Mouse (Mus musculus) gastrocnemius, adult 18-20 months (tissue): Measurements from ENCODE around the gene Mtx1. TPM values are rescaled to one million over a fixed set of nuclear protein-coding genes. Genes with fewer than 3 reads are reported as not detected.

ENCODE experiments used
- DNase-seq: peaks from one replicate; pipeline ENCODE4 v3.0.0; 2021; ENCODE audit warnings: low spot score
- long read RNA-seq, 2 experiments: library from polyadenylated mRNA; stranded (forward); transcript quantifications; one replicate each; pipeline ENCODE4 v2.0.0; 2021
- total RNA-seq, 2 experiments: library from RNA; stranded (reverse); gene quantifications; 2 replicates each; pipeline ENCODE4 v1.2.3; 2021

The Mtx1 gene
- total RNA-seq, result 10 to 100 TPM; 45.4 to 46.7 TPM
- long read RNA-seq, experiment 1, transcript Mtx1-201 (8 exons, 1,617 nt), result major isoform, 11 of 17 reads
- long read RNA-seq, experiment 1, partial matches to known transcripts, result 4 of 17 reads
- long read RNA-seq, experiment 1, other reads (novel, unspliced or antisense), result 0 of 17 reads
- long read RNA-seq, experiment 2, transcript Mtx1-201 (8 exons, 1,617 nt), result major isoform, 7 of 10 reads
- long read RNA-seq, experiment 2, partial matches to known transcripts, result 1 of 10 reads
- long read RNA-seq, experiment 2, other reads (novel, unspliced or antisense), result 2 of 10 reads

DNA sequence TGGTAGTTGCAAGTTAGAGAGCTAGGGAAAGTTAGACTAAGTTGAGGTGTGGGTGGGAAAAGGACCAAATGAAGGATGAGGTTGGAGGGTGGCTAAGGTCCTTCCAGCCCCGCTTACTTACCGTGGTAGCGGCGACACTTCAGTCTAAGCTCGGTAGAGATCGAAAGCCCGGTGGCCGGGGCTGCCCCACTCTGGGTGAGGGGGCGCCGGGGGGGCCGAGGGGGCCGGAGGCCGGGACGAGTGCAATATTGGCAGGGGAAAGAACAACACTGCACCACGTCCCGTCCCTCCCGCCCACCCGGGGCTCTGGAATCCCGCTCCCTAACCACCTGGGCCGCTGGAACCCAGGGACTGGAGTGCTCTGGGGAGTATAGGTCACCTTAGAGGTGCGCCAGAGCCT is at the start of gene Mtx1:
TSS of gene Mtx1 (minus strand) at position 189 of the 400 bp plus-strand sequence.
- no peak for DNase-seq

DNA sequence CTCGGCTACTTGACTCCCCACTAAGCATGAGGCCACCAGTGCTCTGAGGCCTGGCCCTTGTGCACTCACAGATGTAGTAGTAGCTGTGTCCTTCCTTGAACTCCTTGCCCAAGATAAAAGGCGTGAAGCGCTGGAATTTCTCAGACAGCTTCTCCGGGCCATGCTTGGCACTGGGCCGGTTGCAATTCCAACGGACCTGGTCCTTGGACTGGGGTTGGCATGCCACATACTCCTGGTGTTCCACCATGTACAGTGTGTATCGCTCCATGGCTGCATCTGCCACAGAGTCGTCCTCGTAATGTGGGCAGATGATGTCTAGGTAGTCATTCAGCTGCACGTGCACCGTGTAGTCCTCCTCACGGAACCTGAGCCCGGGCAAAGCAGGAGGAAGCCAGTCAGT is 49.2 kb upstream of the Mtx1 start:
- no peak for DNase-seq

DNA sequence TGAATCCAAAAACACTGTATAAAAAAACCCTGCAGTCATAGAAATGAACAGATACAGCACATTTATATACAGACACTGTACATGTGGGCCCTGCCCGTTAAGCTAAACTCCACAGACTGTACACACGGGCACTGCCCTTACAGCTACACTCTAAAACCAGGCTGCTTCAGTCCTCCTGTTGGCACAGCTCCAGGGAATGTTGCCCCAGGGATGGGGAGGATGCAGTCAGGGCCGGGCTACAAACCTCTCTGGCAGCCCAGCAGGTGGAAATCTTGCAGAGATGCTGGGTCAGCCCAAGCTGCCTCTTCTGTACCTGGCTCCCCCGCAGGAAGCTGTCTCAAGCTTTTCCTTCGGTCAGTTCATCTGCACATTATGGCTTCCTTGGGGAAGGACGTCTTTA is 44.9 kb upstream of the Mtx1 start:
- DNase-seq, result no peak

DNA sequence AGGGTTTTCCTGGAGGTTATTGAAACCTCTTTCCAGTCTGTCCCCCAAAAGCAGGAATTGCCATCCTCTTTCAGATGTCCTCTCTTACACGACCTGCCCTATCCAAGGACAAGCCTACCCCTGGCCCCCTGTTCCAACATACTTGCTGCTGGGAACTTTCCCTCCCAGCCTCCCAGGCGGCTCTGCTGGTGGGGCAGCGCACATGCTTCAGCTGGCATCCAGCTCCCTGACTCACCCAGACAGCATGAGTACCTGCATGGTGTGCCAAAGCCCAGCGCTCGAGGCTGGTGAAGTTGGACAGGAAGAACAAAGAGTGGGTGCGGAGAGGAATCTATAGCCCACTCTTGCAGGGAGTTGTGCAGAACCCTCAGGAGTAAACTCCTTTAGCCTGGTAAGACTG is 44.0 kb upstream of the Mtx1 start:
- DNase-seq, result peak; percentile 49

DNA sequence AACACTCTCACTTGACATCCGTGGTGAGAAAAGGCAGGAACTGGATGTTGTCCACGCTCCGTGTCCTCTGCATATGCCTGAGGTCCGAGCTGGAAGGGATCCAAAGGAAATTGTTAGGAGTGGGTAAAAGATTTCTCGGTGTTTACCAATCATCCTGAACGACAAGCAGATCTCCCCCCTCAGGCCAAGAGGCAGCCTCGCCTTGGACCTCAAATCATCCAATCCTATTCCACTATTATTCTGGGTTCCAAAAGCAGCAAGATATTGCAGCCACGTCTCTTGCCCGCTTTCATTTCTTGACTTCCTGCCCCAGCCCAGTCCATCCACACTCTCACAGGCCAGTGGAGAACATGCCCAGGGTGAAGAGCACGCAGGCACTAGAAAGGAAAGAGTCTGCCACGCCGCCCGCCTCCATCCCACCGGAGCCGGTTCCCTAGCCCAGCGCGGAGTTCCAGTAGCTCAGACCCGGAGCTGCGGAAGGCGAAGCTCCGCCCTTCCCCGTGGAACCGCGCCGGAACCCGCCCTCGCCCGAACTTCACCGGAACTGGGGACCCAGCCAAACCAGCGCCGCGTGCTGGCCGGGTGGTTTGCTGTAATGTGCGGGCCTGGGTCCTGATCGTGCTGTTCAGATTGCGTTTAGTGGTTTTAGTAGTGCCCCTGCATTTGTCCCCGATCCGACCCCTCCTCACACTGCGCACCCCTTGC is 43.3 kb upstream of the Mtx1 start, which contains the start of gene Slc50a1:
TSS of gene Slc50a1 (minus strand) at position 520 of the 705 bp plus-strand sequence.
- DNase-seq, result peak; percentile 90

DNA sequence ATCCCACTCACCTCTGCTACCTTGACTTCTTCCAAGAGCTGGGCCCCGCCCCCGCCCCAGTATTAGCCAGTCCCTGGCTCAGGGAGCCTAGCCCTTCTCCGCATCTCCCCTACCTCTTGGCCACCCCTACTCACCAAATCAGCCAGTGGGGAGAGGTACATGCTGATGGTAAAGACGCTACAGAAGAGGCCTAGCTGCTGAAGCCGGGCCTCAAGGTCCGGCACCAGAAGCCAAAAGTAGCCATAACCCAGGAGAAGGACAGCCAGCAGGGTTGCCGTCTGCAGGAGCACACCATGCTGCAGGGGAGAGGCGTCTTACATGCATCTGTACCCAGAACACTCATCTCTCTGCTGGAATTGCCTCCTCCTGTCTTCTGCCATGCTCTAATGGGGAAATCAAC is 42.0 kb upstream of the Mtx1 start:
- DNase-seq, result no peak

DNA sequence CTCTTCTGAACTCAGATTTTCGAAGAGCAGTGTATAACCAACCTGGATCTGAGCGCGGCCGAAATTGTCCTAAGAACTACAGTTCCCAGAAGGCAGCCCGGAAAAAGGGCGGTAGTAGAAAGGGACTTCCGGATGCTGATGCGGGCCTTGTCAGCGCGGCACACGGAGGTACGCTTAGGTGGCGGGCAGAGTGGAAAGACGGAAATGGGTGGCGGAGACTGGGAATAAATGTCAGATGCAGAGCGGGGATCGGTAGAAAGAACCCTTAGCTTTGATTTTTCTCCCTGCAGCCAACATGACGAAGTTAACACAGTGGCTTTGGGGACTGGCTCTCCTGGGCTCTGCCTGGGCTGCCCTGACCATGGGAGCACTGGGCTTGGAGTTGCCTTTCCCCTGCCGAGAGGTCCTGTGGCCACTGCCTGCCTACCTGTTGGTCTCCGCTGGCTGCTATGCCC is 39.6 kb upstream of the Mtx1 start:
- peak; percentile 78 for DNase-seq

DNA sequence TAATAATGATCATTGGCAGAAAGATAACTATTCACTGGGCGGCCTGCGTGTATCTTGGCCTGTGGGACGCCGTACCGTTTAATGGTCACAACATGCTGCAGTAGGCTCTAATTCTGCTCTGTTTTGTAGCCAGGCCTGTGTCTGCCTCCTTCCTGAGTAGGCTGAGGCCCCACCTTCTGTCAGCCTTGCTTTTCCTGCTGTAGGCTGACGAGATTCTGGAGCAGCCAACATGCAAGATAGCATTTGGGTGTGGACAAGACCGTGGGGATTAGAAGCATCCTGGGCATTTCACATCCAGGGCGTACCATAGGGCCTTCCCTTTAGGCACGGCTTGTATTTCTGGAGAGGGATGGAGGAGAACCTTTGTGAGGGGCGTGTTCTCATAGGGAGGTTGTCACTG is 35.5 kb upstream of the Mtx1 start:
- no peak for DNase-seq

DNA sequence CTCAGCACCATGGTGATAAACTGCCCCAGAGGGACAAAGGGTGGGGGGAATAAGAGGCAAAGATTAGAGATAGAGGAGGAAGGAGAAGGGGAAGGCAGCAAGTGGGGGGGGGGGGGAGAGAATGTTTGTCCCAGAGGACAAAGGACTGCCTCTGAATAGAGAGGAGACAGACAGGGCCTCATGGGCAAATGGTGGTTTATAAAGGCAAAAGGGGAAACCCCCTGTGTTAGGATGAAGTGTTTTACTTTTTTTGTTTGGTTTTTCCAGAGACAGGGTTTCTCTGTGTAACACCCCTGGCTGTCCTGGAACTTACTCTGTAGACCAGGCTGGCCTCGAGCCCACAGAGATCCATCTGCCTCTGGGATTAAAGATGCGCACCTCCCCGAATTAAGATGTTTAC is 33.3 kb upstream of the Mtx1 start:
- no peak for DNase-seq

DNA sequence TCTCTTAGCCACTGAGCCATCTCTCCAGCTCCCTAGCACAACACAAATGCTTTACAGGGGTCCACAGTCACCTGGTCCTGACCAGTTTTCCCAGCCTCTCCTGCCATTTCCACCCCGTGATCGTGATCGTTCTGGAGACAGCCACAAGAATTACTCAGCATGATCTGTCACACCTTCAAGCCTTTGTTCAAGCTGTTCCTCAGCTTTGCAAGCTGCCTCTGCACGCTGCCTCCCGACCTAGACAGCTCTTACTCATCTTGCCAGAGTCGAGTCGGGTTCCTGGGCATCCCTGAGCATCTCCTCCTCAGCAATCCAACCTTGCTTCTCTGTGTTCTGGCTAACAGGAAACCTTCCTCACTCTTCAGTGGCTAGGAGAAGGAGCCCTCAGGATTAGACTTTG is 32.2 kb upstream of the Mtx1 start, which contains the start of gene Dpm3:
TSS of gene Dpm3 (plus strand) at position 283 of the 400 bp plus-strand sequence.
- no peak for DNase-seq

DNA sequence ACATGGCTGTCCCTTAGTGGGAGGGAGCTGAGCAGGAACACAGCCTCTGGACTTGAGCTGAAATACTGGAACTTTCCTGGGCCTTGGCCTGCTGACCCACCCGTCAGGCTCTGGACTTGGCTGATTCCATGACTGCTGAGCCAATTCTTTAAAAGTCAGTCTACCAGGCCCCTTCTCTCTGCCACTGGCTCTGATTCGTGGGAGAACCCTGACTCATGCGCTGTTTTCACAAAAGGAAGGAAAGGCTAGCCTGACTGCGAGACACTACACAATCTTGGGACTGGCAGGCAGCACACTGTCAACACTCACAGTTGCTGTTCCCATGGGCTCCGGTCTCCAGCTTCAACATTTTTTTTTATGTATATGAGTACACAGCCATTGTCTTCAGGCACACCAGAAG is 29.3 kb upstream of the Mtx1 start:
- no peak for DNase-seq

DNA sequence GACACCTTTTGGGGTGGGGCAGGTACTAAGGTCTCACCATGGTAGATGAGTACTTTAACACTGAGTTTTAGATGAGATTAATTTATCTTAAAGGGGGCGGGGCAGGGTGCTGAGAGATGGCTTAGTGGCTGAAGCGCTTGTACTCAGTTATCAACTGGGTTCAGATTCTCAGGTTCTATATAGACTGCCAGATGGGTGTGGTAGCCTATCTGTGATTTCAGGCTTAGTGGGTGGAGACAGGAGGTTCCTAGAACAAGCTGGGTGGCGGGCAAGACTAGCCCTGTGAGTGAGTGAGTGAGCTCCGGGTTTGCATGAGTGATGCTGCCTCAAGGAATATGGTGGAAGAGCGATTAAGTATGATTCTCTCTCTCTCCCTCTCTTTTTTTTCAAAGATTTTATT is 28.1 kb upstream of the Mtx1 start:
- DNase-seq, result no peak

DNA sequence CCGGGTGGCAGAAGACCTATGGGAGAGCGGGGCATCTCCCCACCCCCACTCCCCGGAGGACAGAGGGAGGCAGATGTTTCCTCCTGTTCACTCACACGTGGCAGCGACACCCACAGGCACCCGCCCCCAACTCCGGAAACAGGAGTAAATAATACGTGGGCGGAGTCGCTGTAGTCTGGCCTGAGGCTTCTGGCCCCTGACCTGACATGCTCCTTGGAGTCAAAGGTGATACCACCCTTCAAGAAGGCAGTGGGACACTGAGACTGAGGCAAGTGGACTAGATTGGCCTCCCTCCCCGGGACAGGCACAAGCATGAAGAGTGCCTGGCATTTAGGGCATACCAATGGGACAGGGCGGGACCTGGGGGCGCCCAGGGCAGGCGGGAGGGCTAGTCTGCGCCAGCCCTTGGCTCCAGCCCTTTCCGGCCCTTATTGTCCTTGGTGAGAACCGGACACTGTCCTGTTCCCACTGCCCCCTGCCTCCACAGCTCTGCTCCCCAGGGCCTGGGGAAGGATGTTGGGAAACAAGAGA is 24.5 kb upstream of the Mtx1 start:
- DNase-seq, result peak; percentile 42

DNA sequence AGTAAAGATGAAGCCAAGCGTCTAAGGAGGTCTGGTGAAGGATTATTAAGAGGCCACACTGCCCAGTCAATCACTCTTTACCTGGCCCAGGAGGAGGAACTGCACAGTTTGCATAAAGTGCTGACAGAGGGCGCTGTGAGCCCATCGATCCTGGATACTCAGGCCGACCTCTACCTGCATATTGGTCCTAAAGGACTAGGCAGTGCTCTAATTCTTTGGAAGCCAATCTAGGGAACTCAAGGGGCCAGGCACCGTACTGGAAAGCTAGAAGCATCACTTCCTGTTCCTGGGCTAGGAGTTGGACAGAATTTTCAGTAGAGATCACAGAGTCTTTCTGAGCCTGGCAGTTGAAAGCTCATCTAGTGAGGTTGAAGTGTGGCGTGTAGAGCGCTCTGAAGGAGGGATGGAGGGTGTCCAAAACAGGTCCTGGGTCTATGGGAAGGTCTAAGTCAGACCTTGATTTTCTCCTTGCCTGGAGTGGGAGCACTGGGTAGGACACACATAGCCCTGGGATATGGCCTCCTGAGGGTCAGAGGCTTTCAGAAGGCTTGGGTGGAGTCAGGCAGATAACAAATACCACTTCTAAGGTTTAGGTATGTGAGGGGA is 23.6 kb upstream of the Mtx1 start:
- peak; percentile 65 for DNase-seq

DNA sequence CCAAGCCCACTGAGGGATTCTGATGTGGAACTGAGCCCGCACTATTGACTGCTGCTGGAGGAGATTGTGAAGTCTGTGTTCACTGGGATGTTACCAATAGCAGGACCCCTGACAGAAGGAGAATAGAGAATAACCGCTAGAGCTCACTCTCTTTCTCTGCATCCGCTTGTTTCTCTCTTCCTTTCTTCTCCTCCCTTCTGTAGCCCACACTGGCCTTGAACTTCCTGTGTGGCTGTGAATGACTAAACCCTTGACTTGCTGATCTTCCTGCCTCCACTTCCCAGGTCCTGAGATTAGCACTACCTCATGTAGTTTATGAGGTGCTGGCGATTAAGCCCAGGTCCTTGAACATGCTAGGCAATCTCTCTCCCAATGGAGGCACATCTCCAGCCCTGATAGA is 20.6 kb upstream of the Mtx1 start:
- no peak for DNase-seq

DNA sequence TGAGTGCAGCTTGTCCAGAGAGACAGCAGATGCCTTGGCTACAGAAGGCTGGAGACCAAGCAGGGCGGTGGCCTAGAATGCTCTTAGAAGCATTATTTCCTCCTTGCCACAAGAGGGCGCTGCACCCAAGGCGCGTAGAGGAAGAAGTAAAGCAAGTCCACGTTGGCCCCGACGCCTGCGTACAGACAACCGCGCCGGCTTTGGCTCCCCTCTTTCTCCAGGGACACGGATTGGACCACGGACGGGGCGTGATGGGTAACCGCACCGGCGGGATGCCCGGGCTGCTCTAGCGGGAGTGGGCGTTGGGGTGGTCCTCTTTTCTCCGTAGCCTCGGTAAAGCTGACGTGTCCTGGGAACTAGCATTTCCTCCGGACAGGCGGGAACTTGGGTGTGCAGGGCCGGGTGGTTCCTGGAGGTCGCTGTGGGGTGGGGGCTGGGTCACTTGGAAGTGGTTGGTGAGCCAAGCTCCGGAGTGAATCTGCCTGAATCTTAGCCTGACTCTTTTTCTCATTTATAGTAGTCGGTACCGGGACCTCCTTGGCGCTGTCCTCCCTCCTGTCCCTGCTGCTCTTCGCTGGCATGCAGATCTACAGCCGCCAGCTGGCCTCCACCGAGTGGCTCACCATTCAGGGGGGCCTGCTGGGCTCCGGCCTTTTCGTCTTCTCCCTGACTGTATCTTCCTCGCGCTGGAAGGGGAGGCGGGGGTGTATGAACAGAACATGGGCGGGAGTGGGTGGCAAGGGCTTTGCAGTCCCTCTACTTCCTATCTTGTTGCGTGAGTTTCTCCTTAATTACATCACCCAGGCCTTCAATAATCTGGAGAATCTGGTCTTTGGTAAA is 19.6 kb upstream of the Mtx1 start, which contains the start of gene Trim46:
TSS of gene Trim46 (minus strand) at position 49 of the 840 bp plus-strand sequence.
- DNase-seq, result peak; percentile 91

DNA sequence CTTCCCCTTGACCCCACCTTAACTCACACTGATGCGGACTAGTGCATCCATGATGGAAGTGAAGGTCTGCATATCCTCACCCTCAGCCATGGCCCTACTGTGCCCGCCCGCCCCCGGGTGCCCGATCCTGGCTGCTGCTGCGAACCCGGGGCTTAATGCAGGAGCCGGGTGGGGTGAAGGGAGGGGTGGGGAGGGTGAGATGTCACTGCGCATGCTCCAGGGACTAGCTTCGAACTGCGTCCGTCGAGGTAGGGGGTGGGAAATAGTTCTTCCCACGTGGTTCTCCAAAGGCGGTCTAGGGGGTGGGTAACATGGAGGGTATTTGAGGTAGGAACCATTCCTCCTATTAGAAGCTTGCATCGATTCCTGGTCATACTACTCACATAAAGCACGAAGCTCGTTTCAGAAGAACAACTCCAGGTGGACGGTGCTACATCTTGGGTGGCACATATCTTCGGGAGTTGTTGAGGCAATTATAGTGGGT is 18.8 kb upstream of the Mtx1 start, which contains the start of gene Krtcap2:
TSS of gene Krtcap2 (plus strand) at position 279 of the 484 bp plus-strand sequence.
- DNase-seq, result no peak

DNA sequence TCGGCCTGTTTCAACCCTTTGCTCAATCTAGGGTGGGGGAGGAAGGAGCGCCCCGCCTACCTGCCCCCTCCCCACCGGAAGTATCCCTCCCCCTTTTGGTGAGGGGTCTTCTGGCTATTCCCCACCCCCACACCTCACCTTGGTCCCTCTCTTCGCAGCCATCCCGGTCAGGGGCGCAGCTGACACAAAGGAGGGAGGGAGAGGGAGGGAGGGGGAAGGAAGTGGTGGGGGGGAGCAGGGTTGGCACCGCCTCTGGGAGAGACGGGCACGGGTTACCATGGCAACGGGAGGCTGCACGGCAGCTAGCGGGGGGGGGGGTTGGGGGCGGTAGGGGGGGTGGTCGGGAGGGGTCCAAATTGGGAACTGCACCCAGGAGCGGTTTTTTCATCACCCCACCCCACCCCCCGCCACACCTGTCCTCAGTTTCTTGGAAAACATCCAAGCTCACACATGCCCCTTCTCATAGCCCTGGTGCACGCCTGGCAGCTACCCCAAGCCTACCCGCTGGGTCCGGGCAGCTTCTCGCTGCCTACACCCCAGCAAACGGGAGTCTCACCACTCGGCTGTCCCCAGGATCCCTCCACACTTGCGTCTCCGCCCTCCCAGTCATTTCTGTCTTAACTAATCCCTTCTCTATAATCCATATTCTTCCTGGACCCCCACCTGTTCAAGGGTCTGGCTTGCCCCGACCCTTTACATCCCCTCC is 18.2 kb upstream of the Mtx1 start:
- DNase-seq, result no peak

DNA sequence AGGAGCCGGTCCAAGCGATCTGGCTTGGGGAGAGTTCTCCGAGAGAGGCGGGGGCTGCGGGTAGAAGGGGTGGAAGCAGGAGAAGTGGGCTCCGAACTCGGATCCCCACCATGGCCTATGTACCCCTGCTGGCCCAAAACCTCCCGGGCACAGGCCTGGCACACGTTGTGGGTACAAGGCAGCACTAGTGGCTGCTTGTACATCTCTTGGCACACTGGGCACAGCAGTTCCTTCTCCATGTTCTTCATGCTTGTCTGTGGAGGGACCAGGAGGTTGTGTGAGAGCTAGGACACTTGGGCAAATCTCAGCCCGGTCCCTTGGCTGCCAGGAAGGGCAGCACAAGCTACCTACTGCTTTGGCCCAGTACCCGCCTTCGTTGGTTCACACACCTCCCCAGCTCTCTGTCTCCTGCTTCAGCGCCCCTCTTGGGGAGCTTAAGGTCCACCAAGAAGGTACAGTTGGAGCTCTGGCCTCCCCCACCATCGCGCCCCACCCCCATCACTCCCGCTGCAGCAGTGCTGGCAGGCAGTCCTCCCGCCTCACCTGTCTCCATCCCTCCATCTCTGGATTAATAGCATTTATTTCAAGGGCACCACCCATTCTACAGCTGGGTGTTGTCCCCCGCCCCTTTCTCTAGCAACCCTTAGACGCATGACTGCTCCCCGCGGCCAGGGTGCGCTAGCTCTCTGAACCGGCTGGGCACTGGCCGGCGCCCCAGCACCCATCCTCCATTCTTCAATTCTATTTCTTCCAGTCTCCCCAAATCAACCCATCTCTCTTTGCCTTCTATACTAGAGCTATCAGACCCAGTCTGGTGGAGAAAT is 17.5 kb upstream of the Mtx1 start:
- no peak for DNase-seq
